Mouse (Mus musculus) midbrain, postnatal 0 days (tissue): ENCODE results near the gene Prelid3b. TPM values are rescaled to one million over a fixed set of nuclear protein-coding genes. Genes with fewer than 3 reads are reported as not detected.

Experiments used
- ATAC-seq: fragments of 200-750 bp; cut with Nextera tagmentation; 2 replicates; pipeline ENCODE4 v1.8.0; 2017; ENCODE audit warnings: moderate number of reproducible peaks, mild to moderate bottlenecking, moderate TSS enrichment, moderate library complexity; ENCODE audit not compliant: low FRiP score
- DNase-seq: peaks from one replicate; pipeline ENCODE4 v3.0.0-alpha.2; 2015; ENCODE audit warnings: low spot score
- H3K27ac ChIP-seq: fragments of 300-500 bp; sonication (generic); 2 replicates; pipeline ENCODE4 v1.5.1; 2014; ENCODE audit warnings: low read depth, mild to moderate bottlenecking, low read length, mixed read lengths
- H3K27me3 ChIP-seq: fragments of 300-500 bp; sonication (generic); 2 replicates; pipeline ENCODE4 v1.6.1; 2014; ENCODE audit warnings: low read length, control low read depth, mixed read lengths; ENCODE audit not compliant: insufficient read depth
- H3K36me3 ChIP-seq: fragments of 300-500 bp; sonication (generic); 2 replicates; pipeline ENCODE4 v1.6.1; 2014; ENCODE audit warnings: low read length, control low read depth, mixed read lengths; ENCODE audit not compliant: insufficient read depth
- H3K4me1 ChIP-seq: fragments of 300-500 bp; sonication (generic); 2 replicates; pipeline ENCODE4 v1.6.1; 2014; ENCODE audit warnings: mild to moderate bottlenecking, control low read depth, antibody characterized with exemption, low read length, mixed read lengths; ENCODE audit not compliant: insufficient read depth
- H3K4me2 ChIP-seq: fragments of 300-500 bp; sonication (generic); 2 replicates; pipeline ENCODE4 v1.6.1; 2014; ENCODE audit warnings: low read depth, mild to moderate bottlenecking, low read length, mixed read lengths; ENCODE audit not compliant: poor library complexity, severe bottlenecking
- H3K4me3 ChIP-seq: fragments of 300-500 bp; sonication (generic); 2 replicates; pipeline ENCODE4 v1.5.1; 2014; ENCODE audit warnings: low read depth, mild to moderate bottlenecking, low read length, moderate library complexity
- H3K9ac ChIP-seq: fragments of 300-500 bp; sonication (generic); replicated peaks from 2 replicates; pipeline ENCODE4 v1.6.1; 2014; ENCODE audit warnings: mild to moderate bottlenecking, low read length, moderate library complexity, mixed read lengths; ENCODE audit not compliant: poor library complexity, severe bottlenecking
- H3K9me3 ChIP-seq: fragments of 300-500 bp; sonication (generic); 2 replicates; pipeline ENCODE4 v1.6.1; 2016; ENCODE audit warnings: low read length, control low read depth
- CTCF ChIP-seq: IDR thresholded peaks from 2 replicates; pipeline ENCODE4 v1.5.1; 2016; ENCODE audit warnings: antibody characterized with exemption, mild to moderate bottlenecking
- WGBS: fragments of 180-500 bp; shearing (Covaris S2); extraction: QIAGEN DNeasy Blood & Tissue Kit; methylation state at CpG from one replicate; pipeline ENCODE4 v1.1.7; 2014; 5-methylcytosine and 5-hydroxymethylcytosine counted together
- polyA plus RNA-seq: library from polyadenylated mRNA; unstranded; fragments of >200 nt; fragmentation: Nextera tagmentation; extraction: Ambion mirVana; gene quantifications from 2 replicates; pipeline ENCODE4 v1.2.1, GENCODE M21; 2015
- total RNA-seq: library from RNA; depleted of rRNA; stranded (reverse); fragments of >200 nt; gene quantifications from 2 replicates; pipeline ENCODE4 v1.2.3, GENCODE M21; 2014; rRNA removed

Gene Prelid3b
- total and polyA plus RNA-seq, 2 experiments from 2014 or later, result 63.4 to 93.5 TPM

DNA sequence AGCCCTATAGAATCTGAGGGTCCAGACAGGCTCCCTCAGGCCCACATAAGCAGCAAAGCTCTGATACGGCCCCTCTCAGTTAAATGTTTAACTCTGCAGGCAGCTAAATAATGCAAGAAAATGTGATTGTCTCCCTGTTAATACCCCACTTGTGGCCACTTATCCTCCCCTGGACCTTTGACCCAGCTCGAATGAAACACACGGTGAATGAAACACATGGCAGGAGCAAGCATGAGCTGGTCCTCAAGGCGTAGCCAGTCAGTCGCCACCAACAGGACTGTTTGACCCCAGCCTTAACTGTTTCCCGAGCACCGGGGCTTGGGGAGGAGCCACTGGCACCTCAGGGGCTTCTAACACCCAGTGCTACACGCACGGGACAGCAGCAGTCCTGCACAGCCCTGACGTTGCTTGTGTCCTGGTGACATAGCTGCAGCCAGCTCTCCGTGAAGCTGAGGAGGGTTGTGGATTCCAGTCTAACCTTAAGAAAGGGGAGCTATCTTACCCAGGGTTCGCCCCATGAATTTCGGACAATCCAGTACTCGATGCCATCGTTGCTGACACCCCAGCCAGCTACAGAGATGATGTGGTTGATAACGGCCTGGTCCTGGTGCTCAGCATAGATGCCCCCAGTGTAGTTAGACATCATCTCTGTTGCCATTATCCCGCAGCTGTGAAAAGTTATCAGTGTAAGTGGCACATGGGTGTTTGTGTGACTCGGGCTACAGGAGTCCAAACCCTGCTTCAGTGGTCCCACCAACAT lies 44.6 kb downstream of the Prelid3b start:
- DNase-seq (no peak), ATAC-seq (no peak)
- Histone ChIP-seq H3K9ac (no peak overlapping the region), H3K4me2 (no peak overlapping the region), H3K27ac (no peak overlapping the region), H3K27me3 (no peaks in the 10 kb centered on the region), H3K9me3 (no peaks in the 10 kb centered on the region), H3K36me3 (peaks cover 44% of the 10 kb centered on the region), H3K4me1 (no peaks in the 10 kb centered on the region), H3K4me3 (no peak overlapping the region)
- no peak for TF ChIP-seq CTCF
- 81% methylated on average over 18 of the region's 18 CpGs for WGBS

DNA sequence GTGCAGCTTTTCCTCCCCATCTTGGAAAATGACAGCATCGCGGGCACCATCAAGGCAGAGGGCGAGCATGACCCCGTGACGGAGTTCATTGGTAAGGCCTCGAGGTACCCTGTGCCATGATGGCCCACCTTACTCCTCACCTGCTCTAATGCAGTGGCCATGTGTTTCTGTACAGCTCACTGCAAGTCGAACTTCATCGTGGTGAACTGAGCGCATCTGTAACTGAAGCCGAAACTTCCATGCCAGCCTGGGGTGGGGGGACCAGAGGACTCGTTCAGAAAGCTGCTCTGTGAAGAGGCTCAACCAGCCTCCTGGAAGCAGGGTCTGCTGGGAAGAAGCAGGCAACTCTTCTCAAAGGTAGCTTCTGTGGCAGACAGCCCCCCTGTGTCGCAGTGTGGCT lies 46.0 kb downstream of the Prelid3b start:
- Histone ChIP-seq H3K36me3 (peaks cover 50% of the 10 kb centered on the region), H3K4me1 (no peaks in the 10 kb centered on the region), H3K4me3 (no peak overlapping the region), H3K9ac (no peak overlapping the region), H3K27ac (no peak overlapping the region), H3K9me3 (no peaks in the 10 kb centered on the region), H3K27me3 (no peaks in the 10 kb centered on the region), H3K4me2 (no peak overlapping the region)
- no peak for ATAC-seq
- DNase-seq, result no peak
- 94% methylated on average over 12 of the region's 12 CpGs for WGBS
- TF ChIP-seq CTCF, result no peak

- H3K9me3 ChIP-seq, result no peaks in the 10 kb centered on the region
- 94% methylated on average over 11 of the region's 11 CpGs for WGBS
- no peaks in the 10 kb centered on the region for H3K27me3 ChIP-seq
- no peak overlapping the region for H3K4me3 ChIP-seq
- TF ChIP-seq CTCF, result no peak
- no peak overlapping the region for H3K4me2 ChIP-seq
- H3K36me3 ChIP-seq, result peaks cover 57% of the 10 kb centered on the region
- ATAC-seq, result no peak
- DNase-seq, result no peak
- H3K27ac ChIP-seq, result no peak overlapping the region
- H3K4me1 ChIP-seq, result no peaks in the 10 kb centered on the region
- H3K9ac ChIP-seq, result no peak overlapping the region
Observed at GRCm38 (mm10) chr2:174424301-174425085, 48.4 kb downstream of the Prelid3b start.

DNA sequence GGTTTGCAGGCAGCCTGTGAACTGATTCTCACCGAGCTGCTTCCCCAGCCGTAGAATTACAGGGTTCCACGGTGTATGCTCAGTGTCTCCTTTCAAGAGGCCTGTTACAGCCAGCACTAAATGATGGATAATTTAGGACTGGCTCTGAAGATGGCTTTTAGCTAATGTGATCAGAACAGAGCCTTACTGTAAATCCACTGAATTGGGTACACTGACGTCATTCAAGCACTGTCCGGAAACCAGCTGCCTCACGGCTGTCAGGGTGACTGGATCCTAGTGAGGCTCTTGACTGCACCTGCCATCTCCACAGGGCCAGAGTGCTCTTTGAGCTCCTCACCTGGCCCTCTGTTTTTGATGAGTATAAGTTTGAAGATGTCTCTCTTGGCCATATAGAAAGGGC lies 51.8 kb downstream of the Prelid3b start:
- WGBS, result 93% methylated on average over 6 of the region's 6 CpGs
- no peak for TF ChIP-seq CTCF
- H3K9ac ChIP-seq, result no peak overlapping the region
- ATAC-seq (no peak), DNase-seq (no peak)
- H3K4me3 ChIP-seq, result no peak overlapping the region
- no peak overlapping the region for H3K27ac ChIP-seq
- peaks cover 37% of the 10 kb centered on the region for H3K36me3 ChIP-seq
- no peaks in the 10 kb centered on the region for H3K9me3 ChIP-seq
- H3K4me2 ChIP-seq, result no peak overlapping the region
- H3K4me1 ChIP-seq, result peaks cover 7% of the 10 kb centered on the region; the same call in 1 of the 2 replicates
- H3K27me3 ChIP-seq, result no peaks in the 10 kb centered on the region

GRCm38 (mm10) chr2:174415731-174416310 lies 57.1 kb downstream of the Prelid3b start, which contains the start of gene Nelfcd:
TSS of gene Nelfcd (plus strand) at chr2:174415804.
- no peak for TF ChIP-seq CTCF
- H3K36me3 ChIP-seq, result no peaks in the 10 kb centered on the region
- no peaks in the 10 kb centered on the region for H3K27me3 ChIP-seq
- peaks cover 8% of the 10 kb centered on the region; the same call in 1 of the 2 replicates for H3K4me1 ChIP-seq
- no peaks in the 10 kb centered on the region for H3K9me3 ChIP-seq
- peak within 1 kb of the TSS; percentile 53 for H3K4me3 ChIP-seq
- H3K27ac ChIP-seq, result no peak within 1 kb of the TSS; the same call in 1 of the 2 replicates
- ATAC-seq (peak; percentile 94), DNase-seq (peak; percentile 97)
- WGBS, result under 1% methylated on average over 40 of the region's 40 CpGs
- peak within 1 kb of the TSS; percentile 91 for H3K4me2 ChIP-seq
- H3K9ac ChIP-seq, result peak within 1 kb of the TSS; percentile 54

Other genes with a start within 250 kb of the Prelid3b start
- gene Gnas, start 188.8 kb downstream of the Prelid3b start, total RNA-seq, result 1,613 and 1,637 TPM in 2 replicates
- gene Gnas, start 188.8 kb downstream of the Prelid3b start, polyA plus RNA-seq, result 1,739 and 1,834 TPM in 2 replicates
- gene Gm20721, start 126.4 kb downstream of the Prelid3b start, total RNA-seq, result not detected in 2 replicates
- 9.8 and 10.8 TPM in 2 replicates for gene Gm20721, start 126.4 kb downstream of the Prelid3b start, polyA plus RNA-seq
- gene Nelfcd, start 57.3 kb downstream of the Prelid3b start, total RNA-seq, result 42.7 and 52.3 TPM in 2 replicates
- 95.7 and 96.9 TPM in 2 replicates for gene Nelfcd, start 57.3 kb downstream of the Prelid3b start, polyA plus RNA-seq
- gene Ctsz, start 34.0 kb downstream of the Prelid3b start, total RNA-seq, result 45.4 and 48.4 TPM in 2 replicates
- 47.8 and 54.0 TPM in 2 replicates for gene Ctsz, start 34.0 kb downstream of the Prelid3b start, polyA plus RNA-seq
- 0.11 and 0.33 TPM in 2 replicates for gene Tubb1, start 22.4 kb downstream of the Prelid3b start, total RNA-seq
- gene Tubb1, start 22.4 kb downstream of the Prelid3b start, polyA plus RNA-seq, result 0.16 and 0.25 TPM in 2 replicates
- gene Atp5e, start 9.0 kb downstream of the Prelid3b start, total RNA-seq, result 553 TPM in 2 replicates
- 832 and 847 TPM in 2 replicates for gene Atp5e, start 9.0 kb downstream of the Prelid3b start, polyA plus RNA-seq
- 0.09 TPM in 1 of 2 replicates, not detected in the other for gene Zfp831, start 170.5 kb upstream of the Prelid3b start, total RNA-seq
- not detected in 2 replicates for gene Zfp831, start 170.5 kb upstream of the Prelid3b start, polyA plus RNA-seq